8 mouse cellular contexts compared by ENCODE assay signal in genomic region chr6:115987096-115987747, GRCm38 (mm10). TPM values are rescaled to one million over a fixed set of nuclear protein-coding genes. Genes with fewer than 3 reads are reported as not detected.
A peak's percentile ranks its signal among the peaks of the same experiment; 100 is the strongest.
DNase-seq lines count a peak whose midpoint lies in the region; ATAC-seq and TF ChIP-seq lines count a peak whose summit lies in the region.

No protein-coding gene starts in this region.

- no peak overlapping the region for H3K4me3 ChIP-seq in limb, embryonic 14.5 days (replicated peaks; ENCODE audit: low read length)

- no peaks in the 10 kb centered on the region for H3K9me3 ChIP-seq in limb, embryonic 14.5 days (ENCODE audit: control insufficient read depth, low read length)

- H3K27me3 ChIP-seq in limb, embryonic 14.5 days (ENCODE audit: control insufficient read depth, insufficient read depth, low read length): peaks cover 8% of the 10 kb centered on the region; the same call in 1 of the 2 replicates

- peak overlapping the region; percentile 15; the same call in 1 of the 2 replicates for H3K4me2 ChIP-seq in limb, embryonic 14.5 days (replicated peaks; ENCODE audit: low read depth, low read length, severe bottlenecking)

- intact Hi-C loops in gastrocnemius, postnatal 36 days (cut with DNase I): no loop called here

- DNase-seq in kidney, adult 11 months: peak; percentile 66
- no peak for DNase-seq in kidney, adult 8-10 months
- peak; percentile 76 for DNase-seq in adrenal gland, postnatal 14 days
- DNase-seq in limb, embryonic 14.5 days (ENCODE audit: low spot score): no peak
- no peak for DNase-seq in frontal cortex, postnatal 25 days (ENCODE audit: low spot score in 2 of 2)
- DNase-seq in gastrocnemius, postnatal 36 days: no peak

- TF ChIP-seq POLR2A in limb, embryonic 14.5 days (IDR thresholded peaks at IDR 0.05; ENCODE audit: borderline replicate concordance, extremely low read depth, insufficient read depth, insufficient read length): no peak

- no peaks in the 10 kb centered on the region for H3K36me3 ChIP-seq in limb, embryonic 14.5 days (ENCODE audit: control insufficient read depth, insufficient read depth, low read length)

- H3K27ac ChIP-seq in limb, embryonic 14.5 days (replicated peaks; ENCODE audit: low read depth, low read length): no peak overlapping the region

- 46% methylated on average over 9 of the region's 9 CpGs for WGBS in limb, embryonic 14.5 days

- H3K9ac ChIP-seq in limb, embryonic 14.5 days (ENCODE audit: low read depth, low read length, severe bottlenecking): no peak overlapping the region; the same call in 1 of the 2 replicates

- peaks cover 32% of the 10 kb centered on the region for H3K4me1 ChIP-seq in limb, embryonic 14.5 days (ENCODE audit: control insufficient read depth, insufficient read depth, low read length)

- ATAC-seq in common myeloid progenitor, adult 5-6 weeks (replicated peaks; ENCODE audit: low read depth, poor library complexity, severe bottlenecking): peak; percentile 59
- no peak for ATAC-seq in limb, embryonic 14.5 days (ENCODE audit: low FRiP score, low read depth)
- ATAC-seq in erythroid progenitor cell, adult 5-6 weeks (replicated peaks; ENCODE audit: low FRiP score, poor library complexity, severe bottlenecking): no peak

RNA-seq across cellular contexts. Expression of gene Plxnd1, which starts 7.6 kb away (rescaled TPM):
- 154 and 173 TPM in 2 replicates for total RNA-seq in adrenal gland, postnatal 14 days (2021)
- 8.5 and 14.2 TPM in 2 replicates for total RNA-seq in common myeloid progenitor, adult 5-6 weeks (2017)
- polyA plus RNA-seq in limb, embryonic 14.5 days (2012; rRNA removed): 61.9 and 74.1 TPM in 2 replicates
- 39.1 and 50.4 TPM in 2 replicates for polyA plus RNA-seq in limb, embryonic 14.5 days (2014; fragmentation: Nextera tagmentation; extraction: Ambion mirVana)
- 9.6 and 22.3 TPM in 2 replicates for total RNA-seq in erythroid progenitor cell, adult 5-6 weeks (2015; ENCODE audit: low replicate concordance)
- 2.0 and 2.3 TPM in 2 replicates for total RNA-seq in erythroid progenitor cell, adult 5-6 weeks (2017; ENCODE audit: low replicate concordance)
- total RNA-seq in gastrocnemius, postnatal 36 days (2021): 10 to 100 TPM; 19.0 to 21.8 TPM

RNA-seq across cellular contexts. Expression of gene H1foo, which starts 42.5 kb away (rescaled TPM):
- total RNA-seq in adrenal gland, postnatal 14 days (2021): not detected in 2 replicates
- not detected in 2 replicates for total RNA-seq in common myeloid progenitor, adult 5-6 weeks (2017)
- not detected in 2 replicates for polyA plus RNA-seq in limb, embryonic 14.5 days (2012; rRNA removed)
- polyA plus RNA-seq in limb, embryonic 14.5 days (2014; fragmentation: Nextera tagmentation; extraction: Ambion mirVana): not detected in 2 replicates
- not detected in 2 replicates for total RNA-seq in erythroid progenitor cell, adult 5-6 weeks (2015; ENCODE audit: low replicate concordance)
- not detected in 2 replicates for total RNA-seq in erythroid progenitor cell, adult 5-6 weeks (2017; ENCODE audit: low replicate concordance)
- total RNA-seq in gastrocnemius, postnatal 36 days (2021): not detected

RNA-seq across cellular contexts. Expression of gene Rho, which starts 55.7 kb away (rescaled TPM):
- total RNA-seq in adrenal gland, postnatal 14 days (2021): 0.56 and 0.74 TPM in 2 replicates
- not detected in 2 replicates for total RNA-seq in common myeloid progenitor, adult 5-6 weeks (2017)
- 0.67 and 1.1 TPM in 2 replicates for polyA plus RNA-seq in limb, embryonic 14.5 days (2012; rRNA removed)
- polyA plus RNA-seq in limb, embryonic 14.5 days (2014; fragmentation: Nextera tagmentation; extraction: Ambion mirVana): 0.22 TPM in 1 of 2 replicates, not detected in the other
- not detected in 2 replicates for total RNA-seq in erythroid progenitor cell, adult 5-6 weeks (2015; ENCODE audit: low replicate concordance)
- not detected in 2 replicates for total RNA-seq in erythroid progenitor cell, adult 5-6 weeks (2017; ENCODE audit: low replicate concordance)
- not detected for total RNA-seq in gastrocnemius, postnatal 36 days (2021)

Comparison
In these comparisons a context has a peak if more than half of its experiments do, and no peak if none do; other contexts are left out.
1. DNase-seq: peak in kidney, adult 11 months (single experiment) and adrenal gland, postnatal 14 days (single experiment); none in kidney, adult 8-10 months (0 of 2), limb, embryonic 14.5 days (single experiment), frontal cortex, postnatal 25 days (0 of 2) and gastrocnemius, postnatal 36 days (0 of 2).